Mouse (Mus musculus) embryonic facial prominence, embryonic 13.5 days (tissue): ENCODE measurements around the gene Pgbd1. TPM values are rescaled to one million over a fixed set of nuclear protein-coding genes. Genes with fewer than 3 reads are reported as not detected.
"Not testable (repeated sequence)": the region's sequence is repeated elsewhere in the genome, so short reads cannot be mapped to it uniquely, and the experiment has no call there.

Source experiments
- ATAC-seq: fragments of 200-750 bp; cut with Nextera tagmentation; 2 replicates; pipeline ENCODE4 v1.8.0; 2017; ENCODE audit warnings: low read depth; ENCODE audit not compliant: insufficient number of reproducible peaks, insufficient read depth, low FRiP score, low TSS enrichment
- H3K27ac ChIP-seq: fragments of 300-500 bp; sonication (generic); 2 replicates; pipeline ENCODE4 v1.5.1; 2015; ENCODE audit warnings: moderate library complexity, mild to moderate bottlenecking, inconsistent platforms
- H3K27me3 ChIP-seq: fragments of 300-500 bp; sonication (generic); 2 replicates; pipeline ENCODE4 v1.6.1; 2015; ENCODE audit warnings: mild to moderate bottlenecking, inconsistent platforms
- H3K36me3 ChIP-seq: fragments of 300-500 bp; sonication (generic); 2 replicates; pipeline ENCODE4 v1.6.1; 2015; ENCODE audit warnings: mild to moderate bottlenecking, inconsistent platforms
- H3K4me1 ChIP-seq: fragments of 300-500 bp; sonication (generic); 2 replicates; pipeline ENCODE4 v1.6.1; 2015; ENCODE audit warnings: inconsistent platforms
- H3K4me2 ChIP-seq: fragments of 300-500 bp; sonication (generic); 2 replicates; pipeline ENCODE4 v1.6.1; 2015; ENCODE audit warnings: moderate library complexity, mild to moderate bottlenecking, inconsistent platforms
- H3K4me3 ChIP-seq: fragments of 300-500 bp; sonication (generic); 2 replicates; pipeline ENCODE4 v1.5.1; 2015; ENCODE audit warnings: mild to moderate bottlenecking, inconsistent platforms
- H3K9ac ChIP-seq: fragments of 300-500 bp; sonication (generic); 2 replicates; pipeline ENCODE4 v1.6.1; 2015; ENCODE audit warnings: mild to moderate bottlenecking, inconsistent platforms
- H3K9me3 ChIP-seq: fragments of 300-500 bp; sonication (generic); 2 replicates; pipeline ENCODE4 v1.6.1; 2016; ENCODE audit warnings: inconsistent platforms
- WGBS: fragments of 180-500 bp; shearing (Covaris S2); methylation state at CpG from one replicate; pipeline ENCODE4 v1.1.7; 2015; ENCODE audit warnings: mixed read lengths; 5-methylcytosine and 5-hydroxymethylcytosine counted together
- polyA plus RNA-seq: library from polyadenylated mRNA; unstranded; fragments of >200 nt; fragmentation: Nextera tagmentation; extraction: Ambion mirVana; gene quantifications from 2 replicates; pipeline ENCODE4 v1.2.1, GENCODE M21; 2015

Pgbd1 gene
- polyA plus RNA-seq, 1 experiment from 2014 or later, result 3.2 TPM

GRCm38 (mm10) chr13:21414231-21415212 is 26.3 kb downstream of the Pgbd1 start:
- no peaks in the 10 kb centered on the region for H3K9me3 ChIP-seq
- H3K4me3 ChIP-seq, result no peak overlapping the region
- H3K36me3 ChIP-seq, result no peaks in the 10 kb centered on the region
- WGBS, result 73% methylated on average over 15 of the region's 15 CpGs
- no peak overlapping the region for H3K4me2 ChIP-seq
- H3K4me1 ChIP-seq, result no peaks in the 10 kb centered on the region
- H3K9ac ChIP-seq, result no peak overlapping the region
- H3K27me3 ChIP-seq, result no peaks in the 10 kb centered on the region
- H3K27ac ChIP-seq, result no peak overlapping the region
- ATAC-seq, result no peak

- no peaks in the 10 kb centered on the region for H3K27me3 ChIP-seq
- H3K4me3 ChIP-seq, result peak overlapping the region; percentile 53
- no peaks in the 10 kb centered on the region for H3K36me3 ChIP-seq
- no peak for ATAC-seq
- WGBS, result 49% methylated on average over 11 of the region's 11 CpGs
- H3K27ac ChIP-seq, result peak overlapping the region; percentile 80
- H3K9ac ChIP-seq, result peak overlapping the region; percentile 75
- H3K4me2 ChIP-seq, result peak overlapping the region; percentile 76
- H3K4me1 ChIP-seq, result peaks cover 8% of the 10 kb centered on the region
- no peaks in the 10 kb centered on the region for H3K9me3 ChIP-seq
Measured at GRCm38 (mm10) chr13:21408805-21409459, 31.9 kb downstream of the Pgbd1 start.

- Histone ChIP-seq H3K36me3 (no peaks in the 10 kb centered on the region), H3K4me1 (peaks cover 8% of the 10 kb centered on the region), H3K27ac (peak overlapping the region; percentile 80), H3K9me3 (no peaks in the 10 kb centered on the region), H3K9ac (peak overlapping the region; percentile 75), H3K4me3 (peak overlapping the region; percentile 53), H3K4me2 (peak overlapping the region; percentile 76), H3K27me3 (no peaks in the 10 kb centered on the region)
- peak; percentile 90 for ATAC-seq
- WGBS, result 3% methylated on average over 27 of the region's 27 CpGs
Measured at GRCm38 (mm10) chr13:21407969-21408804, 32.7 kb downstream of the Pgbd1 start.

- H3K9me3 ChIP-seq, result no peaks in the 10 kb centered on the region
- H3K27me3 ChIP-seq, result no peaks in the 10 kb centered on the region
- no peaks in the 10 kb centered on the region for H3K36me3 ChIP-seq
- ATAC-seq, result no peak
- H3K4me2 ChIP-seq, result peak overlapping the region; percentile 76
- WGBS, result 75% methylated on average over 11 of the region's 11 CpGs
- H3K9ac ChIP-seq, result 0 out of 2 replicates have a peak overlapping the region, but pooled peaks have one; percentile 75
- peak overlapping the region; percentile 53 for H3K4me3 ChIP-seq
- H3K27ac ChIP-seq, result 0 out of 2 replicates have a peak overlapping the region, but pooled peaks have one; percentile 80
- peaks cover 8% of the 10 kb centered on the region for H3K4me1 ChIP-seq
Measured at GRCm38 (mm10) chr13:21407341-21407740, 33.5 kb downstream of the Pgbd1 start.

GRCm38 (mm10) chr13:21402848-21403247 is 38.0 kb downstream of the Pgbd1 start:
- Histone ChIP-seq H3K4me1 (peaks cover 15% of the 10 kb centered on the region), H3K4me3 (peak overlapping the region; percentile 83), H3K27ac (peak overlapping the region; percentile 63), H3K9ac (peak overlapping the region; percentile 94), H3K4me2 (peak overlapping the region; percentile 64), H3K9me3 (no peaks in the 10 kb centered on the region), H3K36me3 (peaks cover 12% of the 10 kb centered on the region), H3K27me3 (no peaks in the 10 kb centered on the region)
- 0% methylated on average over 2 of the region's 2 CpGs for WGBS
- no peak for ATAC-seq

GRCm38 (mm10) chr13:21402287-21402846 is 38.5 kb downstream of the Pgbd1 start, which contains the start of gene Zkscan3:
Zkscan3 (minus strand) TSS chr13:21402755.
- H3K9me3 ChIP-seq, result no peaks in the 10 kb centered on the region
- peak; percentile 91 for ATAC-seq
- no peaks in the 10 kb centered on the region for H3K27me3 ChIP-seq
- peaks cover 12% of the 10 kb centered on the region for H3K36me3 ChIP-seq
- peak within 1 kb of the TSS; percentile 63 for H3K27ac ChIP-seq
- peak within 1 kb of the TSS; percentile 83 for H3K4me3 ChIP-seq
- H3K9ac ChIP-seq, result peak within 1 kb of the TSS; percentile 94
- peak within 1 kb of the TSS; percentile 64 for H3K4me2 ChIP-seq
- peaks cover 10% of the 10 kb centered on the region for H3K4me1 ChIP-seq
- under 1% methylated on average over 35 of the region's 35 CpGs for WGBS

GRCm38 (mm10) chr13:21401636-21402286 is 39.1 kb downstream of the Pgbd1 start:
- ATAC-seq, result no peak
- Histone ChIP-seq H3K27ac (0 out of 2 replicates have a peak overlapping the region, but pooled peaks have one; percentile 63), H3K4me3 (peak overlapping the region; percentile 83), H3K9me3 (no peaks in the 10 kb centered on the region), H3K4me1 (peaks cover 9% of the 10 kb centered on the region), H3K36me3 (peaks cover 17% of the 10 kb centered on the region), H3K27me3 (no peaks in the 10 kb centered on the region), H3K4me2 (peak overlapping the region; percentile 64), H3K9ac (peak overlapping the region; percentile 94)
- 14% methylated on average over 12 of the region's 12 CpGs for WGBS

- no peaks in the 10 kb centered on the region for H3K27me3 ChIP-seq
- 80% methylated on average over 3 of the region's 3 CpGs for WGBS
- H3K9ac ChIP-seq, result peak overlapping the region; percentile 94; the same call in 1 of the 2 replicates
- H3K4me3 ChIP-seq, result peak overlapping the region; percentile 83
- H3K27ac ChIP-seq, result no peak overlapping the region
- H3K4me1 ChIP-seq, result peaks cover 9% of the 10 kb centered on the region
- H3K9me3 ChIP-seq, result no peaks in the 10 kb centered on the region
- no peak for ATAC-seq
- peak overlapping the region; percentile 64 for H3K4me2 ChIP-seq
- H3K36me3 ChIP-seq, result peaks cover 23% of the 10 kb centered on the region
Measured at GRCm38 (mm10) chr13:21401166-21401565, 39.7 kb downstream of the Pgbd1 start.

GRCm38 (mm10) chr13:21397486-21397885 is 43.4 kb downstream of the Pgbd1 start:
- ATAC-seq, result no peak
- H3K9ac ChIP-seq, result no peak overlapping the region
- H3K4me1 ChIP-seq, result peaks cover 9% of the 10 kb centered on the region
- H3K4me3 ChIP-seq, result no peak overlapping the region
- no peaks in the 10 kb centered on the region for H3K9me3 ChIP-seq
- no peaks in the 10 kb centered on the region for H3K27me3 ChIP-seq
- peaks cover 56% of the 10 kb centered on the region for H3K36me3 ChIP-seq
- 92% methylated on average over 2 of the region's 2 CpGs for WGBS
- no peak overlapping the region for H3K4me2 ChIP-seq
- no peak overlapping the region for H3K27ac ChIP-seq

- peaks cover 71% of the 10 kb centered on the region for H3K36me3 ChIP-seq
Measured at GRCm38 (mm10) chr13:21396048-21396447, 44.8 kb downstream of the Pgbd1 start.

More at GRCm38 (mm10) chr13:21396048-21396447, 44.8 kb downstream of the Pgbd1 start:
- H3K27ac ChIP-seq, H3K4me2 ChIP-seq, H3K4me1 ChIP-seq, H3K9me3 ChIP-seq, H3K9ac ChIP-seq, H3K4me3 ChIP-seq, ATAC-seq, H3K27me3 ChIP-seq: not testable (repeated sequence)
- WGBS, result 91% methylated on average over 18 of the region's 18 CpGs
